Mouse (Mus musculus): ENCODE measurements around the gene Dars. TPM values are rescaled to one million over a fixed set of nuclear protein-coding genes. Genes with fewer than 3 reads are reported as not detected.

Dars gene
- 196 TPM for polyA plus RNA-seq (2017; shearing (Covaris generic))

DNA sequence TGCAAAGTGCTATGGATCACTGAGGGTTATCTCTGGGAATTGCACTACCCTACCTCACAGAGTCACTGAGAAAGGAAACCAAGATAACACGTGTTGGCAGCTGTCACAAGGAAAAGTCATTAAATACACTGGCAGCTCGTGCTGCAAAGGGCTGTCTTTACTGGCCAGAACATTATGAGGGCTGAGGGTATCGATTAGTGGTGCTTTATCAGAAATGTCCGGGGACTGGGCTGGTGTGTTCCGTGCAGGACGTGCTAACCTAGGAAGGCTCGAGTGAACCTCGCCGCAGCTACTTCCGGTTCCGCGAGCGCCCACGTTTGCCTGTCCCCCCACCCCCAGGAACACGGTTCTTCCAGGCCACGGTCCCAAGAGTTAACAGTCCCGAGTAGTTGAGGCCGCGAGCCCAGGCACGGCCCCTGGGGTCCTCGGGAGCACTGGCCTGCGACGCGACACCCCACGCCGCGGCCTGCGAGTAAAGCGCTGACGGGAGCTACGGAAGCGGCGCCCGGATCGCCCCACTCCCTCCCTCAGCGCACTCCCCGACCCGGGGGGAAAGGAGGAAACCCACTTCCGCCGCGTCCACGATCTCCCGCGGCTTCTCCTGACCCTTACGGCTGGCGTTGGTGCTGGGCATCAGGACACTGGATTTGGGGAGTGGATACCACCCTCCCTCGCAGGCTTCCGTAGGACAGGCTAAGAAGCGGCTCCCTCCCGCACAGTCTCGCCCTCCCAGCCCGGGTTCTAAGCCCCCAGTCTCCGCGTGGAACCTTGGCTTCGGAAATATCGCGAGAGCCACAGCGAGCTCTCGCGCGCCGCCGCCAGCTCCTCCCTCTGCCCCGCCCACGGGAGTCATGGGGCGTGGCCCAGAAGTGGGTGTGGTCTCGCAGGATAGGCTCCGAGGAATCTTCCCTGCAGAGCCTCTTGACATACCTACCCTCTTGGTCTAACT is at the start of gene Dars:
TSS of gene Dars (minus strand) at position 785 of the 949 bp plus-strand sequence.

DNA sequence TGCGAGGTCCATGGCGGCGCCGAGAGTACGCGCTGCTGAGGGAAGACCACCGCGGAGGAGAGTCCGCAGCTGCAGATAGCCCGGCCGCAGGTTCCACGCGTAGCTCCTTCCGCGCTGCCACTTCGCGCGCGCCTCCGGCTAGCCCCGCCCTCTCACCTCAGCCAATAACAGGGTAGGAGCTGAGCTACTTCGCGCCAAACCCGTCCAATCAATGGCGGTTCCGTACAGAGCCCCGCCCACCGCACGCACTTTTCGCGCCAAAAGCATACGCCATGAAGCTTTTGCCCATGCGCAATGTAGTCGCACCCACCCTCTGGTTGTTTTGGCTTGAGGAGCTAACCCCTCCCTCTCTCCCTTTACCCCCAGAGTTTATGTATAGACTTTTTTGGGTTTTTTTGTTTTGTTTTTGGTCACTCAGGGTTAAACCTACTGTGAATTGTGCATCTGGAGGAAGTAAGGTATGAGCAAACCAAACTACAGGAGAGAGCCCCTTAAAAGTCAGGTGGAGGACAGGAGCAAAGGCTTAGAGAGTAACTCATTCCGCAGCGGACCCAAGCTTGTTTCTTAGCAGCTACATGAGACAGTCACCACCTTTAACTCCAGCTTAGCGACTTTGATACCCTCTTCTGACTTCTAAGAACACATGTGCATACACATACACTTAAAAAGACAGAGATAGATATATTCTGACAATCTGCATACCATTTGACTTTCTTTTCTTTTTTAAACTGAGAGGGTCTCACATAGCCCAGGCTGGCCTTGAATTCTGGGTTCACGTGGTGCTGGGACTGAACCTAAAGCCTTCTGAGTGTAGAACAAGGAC is 57.4 kb downstream of the Dars start, which contains the start of gene Mcm6:
TSS of gene Mcm6 (minus strand) at position 111 of the 823 bp plus-strand sequence.

DNA sequence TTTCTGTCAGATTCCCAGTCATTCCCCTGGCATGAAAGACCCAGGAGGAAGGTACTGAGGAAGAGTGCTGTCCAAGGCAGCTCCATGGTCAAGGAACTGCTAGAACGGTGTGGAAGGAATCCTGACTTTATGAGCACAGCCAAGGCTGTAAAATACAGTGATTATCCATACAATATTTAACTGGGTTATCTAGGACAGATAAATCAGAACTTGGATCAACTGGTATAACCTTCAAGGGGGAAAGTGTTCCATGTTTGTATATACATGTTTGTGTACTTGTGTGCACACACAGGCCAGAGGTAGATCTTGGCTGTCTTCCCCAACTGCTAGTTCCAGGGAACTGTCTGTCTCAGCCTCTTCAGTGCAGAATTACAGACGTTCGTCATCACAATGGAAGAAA is 89.0 kb downstream of the Dars start, which contains the start of gene Lct:
TSS of gene Lct (minus strand) at position 101 of the 400 bp plus-strand sequence.

Other genes starting within 250 kb of the Dars start
- gene Ubxn4, start 173.4 kb downstream of the Dars start, polyA plus RNA-seq (2017; shearing (Covaris generic)) = 115 TPM
- gene Lct, start 89.0 kb downstream of the Dars start, polyA plus RNA-seq (2017; shearing (Covaris generic)) = 0.06 TPM
- 156 TPM for gene Mcm6, start 57.7 kb downstream of the Dars start, polyA plus RNA-seq (2017; shearing (Covaris generic))
- gene Cxcr4, start 174.9 kb upstream of the Dars start, polyA plus RNA-seq (2017; shearing (Covaris generic)) = 16.4 TPM